Mouse (Mus musculus): ENCODE data around the gene Dnah12. TPM values are rescaled to one million over a fixed set of nuclear protein-coding genes. Genes with fewer than 3 reads are reported as not detected.

Dnah12 gene
- polyA plus RNA-seq, 1 experiment from 2014 or later, result 0.01 TPM

Small RNAs within 50 kb of the gene (microRNA-seq; reads per million reads assigned to microRNA genes)
- gene Mir7672, result 0.78 reads per million

Other genes with a start within 250 kb of the Dnah12 start
- 24.7 and 25.2 TPM in 2 replicates for gene Slmap, start 158.3 kb upstream of the Dnah12 start, polyA plus RNA-seq (2014; fragmentation: Nextera tagmentation; extraction: Ambion mirVana)
- 29.9 and 38.0 TPM in 2 replicates for gene Dennd6a, start 119.4 kb upstream of the Dnah12 start, polyA plus RNA-seq (2014; fragmentation: Nextera tagmentation; extraction: Ambion mirVana)
- 629 and 640 TPM in 2 replicates for gene Arf4, start 55.2 kb upstream of the Dnah12 start, polyA plus RNA-seq (2014; fragmentation: Nextera tagmentation; extraction: Ambion mirVana)
- 13.3 and 14.9 TPM in 2 replicates for gene Pde12, start 23.4 kb upstream of the Dnah12 start, polyA plus RNA-seq (2014; fragmentation: Nextera tagmentation; extraction: Ambion mirVana)
- gene Asb14, start 201.3 kb downstream of the Dnah12 start, polyA plus RNA-seq (2014; fragmentation: Nextera tagmentation; extraction: Ambion mirVana), result not detected in 2 replicates

All from neural tube, embryonic 11.5 days (tissue).